Mouse (Mus musculus) brain, embryonic 14.5 days (tissue): Measurements from ENCODE around the gene Clic3. TPM values are rescaled to one million over a fixed set of nuclear protein-coding genes. Genes with fewer than 3 reads are reported as not detected.
"Not testable (repeated sequence)": the region's sequence is repeated elsewhere in the genome, so short reads cannot be mapped to it uniquely, and the experiment has no call there.

Experiments used
- DNase-seq: peaks from one replicate; pipeline ENCODE4 v3.0.0-alpha.2; 2011; ENCODE audit warnings: low read depth
- CTCF ChIP-seq: fragments of 200-500 bp; IDR thresholded peaks from 2 replicates; pipeline ENCODE4 v1.5.1; 2012; ENCODE audit warnings: inconsistent platforms, mild to moderate bottlenecking, moderate library complexity, borderline replicate concordance; ENCODE audit not compliant: insufficient read depth, insufficient read length; ENCODE audit errors: extremely low read depth
- POLR2A ChIP-seq: fragments of 200-500 bp; IDR thresholded peaks from 2 replicates; pipeline ENCODE4 v1.6.1; 2012; ENCODE audit warnings: mild to moderate bottlenecking, inconsistent platforms, borderline replicate concordance; ENCODE audit not compliant: poor library complexity, insufficient read depth, insufficient read length, severe bottlenecking; ENCODE audit errors: extremely low read depth
- polyA plus RNA-seq: library from polyadenylated mRNA; depleted of rRNA; stranded (reverse); fragments of >200 nt; gene quantifications from 2 replicates; pipeline ENCODE4 v1.2.3, GENCODE M21; 2012; rRNA removed

Gene Clic3
- 1.1 and 1.9 TPM in 2 replicates for polyA plus RNA-seq

DNA sequence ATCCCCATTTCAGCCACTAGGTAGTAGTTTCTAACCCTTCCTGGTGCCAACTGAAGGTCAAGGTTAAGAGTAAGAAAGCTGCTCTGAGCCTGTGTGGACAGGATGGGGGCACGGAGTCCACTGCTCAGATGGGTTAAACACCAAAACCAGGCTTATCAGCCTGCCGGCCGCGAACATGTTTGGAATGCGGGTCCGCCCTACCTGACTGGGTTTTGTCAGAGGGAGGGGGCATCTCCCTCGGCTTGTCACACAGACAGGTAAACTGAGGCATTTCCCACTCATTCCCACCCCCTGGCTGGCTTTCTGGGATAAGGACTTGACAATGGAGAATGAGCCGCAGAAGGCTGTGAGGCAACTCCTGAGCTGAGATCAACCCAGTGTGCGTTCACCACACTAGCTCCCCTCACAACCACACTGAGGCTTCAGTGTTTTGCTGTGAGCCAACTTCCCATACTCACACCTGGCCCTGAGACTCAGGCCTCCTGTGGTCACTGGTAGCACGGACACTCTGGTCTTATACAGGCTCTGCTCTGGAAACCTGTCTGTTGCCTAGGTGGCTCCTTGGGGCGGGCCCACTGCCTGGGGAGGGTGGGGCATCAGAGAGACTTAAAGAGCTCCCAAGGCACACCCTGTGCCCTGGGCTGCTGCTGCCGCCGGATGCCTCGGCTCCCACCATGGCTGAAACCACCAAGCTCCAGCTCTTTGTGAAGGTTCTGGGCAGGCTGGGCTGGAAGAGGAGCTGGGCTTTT, at the start of gene Clic3:
Gene Clic3 (plus strand): TSS at position 634 of the 749 bp plus-strand sequence.
- TF ChIP-seq CTCF: no peak
- TF ChIP-seq POLR2A: no peak
- DNase-seq: no peak

DNA sequence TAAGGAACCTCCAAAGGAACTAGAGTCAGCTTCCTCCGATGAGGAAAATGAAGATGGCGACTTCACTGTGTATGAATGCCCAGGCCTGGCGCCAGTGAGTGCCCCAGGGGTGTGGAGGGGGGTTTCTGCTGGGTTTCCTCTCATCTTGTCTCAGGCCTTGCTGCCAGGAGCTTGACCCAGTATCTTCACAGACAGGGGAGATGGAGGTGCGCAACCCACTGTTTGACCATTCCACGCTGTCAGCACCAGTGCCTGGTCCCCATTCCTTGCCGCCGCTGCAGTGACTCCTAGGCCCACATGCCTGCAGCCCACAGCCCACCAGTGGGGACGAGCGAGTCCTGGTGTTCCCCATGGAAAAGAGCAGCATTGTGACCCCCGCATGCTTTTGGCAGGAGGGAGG, 47.7 kb upstream of the Clic3 start:
- DNase-seq: no peak
- TF ChIP-seq POLR2A: no peak
- no peak for TF ChIP-seq CTCF

DNA sequence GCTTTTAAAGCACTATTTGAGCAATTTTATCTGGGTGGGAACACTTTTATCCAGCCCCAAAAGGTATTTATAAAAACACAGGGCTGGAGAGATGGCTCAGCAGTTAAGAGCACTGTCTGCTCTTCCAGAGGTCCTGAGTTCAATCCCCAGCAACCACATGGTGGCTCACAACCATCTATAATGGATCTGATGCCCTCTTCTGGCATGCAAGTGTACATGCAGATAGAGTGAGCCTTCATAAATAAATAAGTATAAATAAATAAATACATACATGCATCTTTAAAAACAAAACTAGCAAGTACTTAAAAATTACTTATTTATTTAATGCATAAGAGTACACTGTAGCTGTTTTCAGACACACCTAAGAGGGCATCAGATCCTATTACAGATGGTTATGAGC, 43.2 kb upstream of the Clic3 start:
- DNase-seq: not testable (repeated sequence)

DNA sequence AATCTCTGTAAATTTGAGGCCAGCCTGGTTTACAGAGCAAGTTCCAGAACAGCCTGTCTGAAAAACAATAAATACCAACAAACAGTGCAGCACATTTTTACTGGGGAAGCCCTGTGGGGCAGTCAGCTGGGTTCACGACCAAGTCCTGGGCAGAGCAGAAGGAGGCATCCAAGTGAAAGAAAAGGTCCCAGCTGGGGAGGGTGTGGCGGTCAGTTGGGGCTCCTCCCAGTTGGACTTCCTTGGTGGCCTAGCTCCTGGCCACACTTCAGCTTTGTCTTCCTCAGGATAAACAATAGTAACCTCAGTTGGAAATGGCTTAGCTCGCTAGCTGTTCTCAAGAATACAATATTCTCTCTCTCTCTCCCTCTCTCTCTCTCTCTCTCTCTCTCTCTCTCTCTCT, 39.2 kb upstream of the Clic3 start:
- no peak for DNase-seq
- TF ChIP-seq POLR2A (no peak), CTCF (no peak)

DNA sequence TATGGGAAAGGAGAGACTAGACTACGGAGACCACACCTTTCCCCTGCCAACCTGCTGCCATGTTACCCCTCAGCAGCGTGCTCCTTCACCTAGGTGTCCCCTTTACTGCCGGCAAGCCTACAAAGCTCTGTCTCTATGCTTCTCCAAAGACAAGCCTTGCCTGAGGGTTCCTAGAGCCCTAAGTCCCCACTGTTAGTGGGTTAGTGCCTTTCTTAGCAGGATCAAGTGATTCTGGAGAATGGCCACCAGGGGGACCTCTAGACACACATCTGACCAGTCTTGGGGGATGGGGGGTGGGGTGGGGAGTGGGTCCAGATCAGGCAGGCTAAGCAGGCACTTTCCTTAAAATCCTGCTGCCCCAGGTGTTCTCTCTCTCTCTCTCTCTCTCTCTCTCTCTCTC, 34.7 kb upstream of the Clic3 start:
- peak; percentile 86 for DNase-seq
- TF ChIP-seq POLR2A (no peak), CTCF (peak; percentile 72)

DNA sequence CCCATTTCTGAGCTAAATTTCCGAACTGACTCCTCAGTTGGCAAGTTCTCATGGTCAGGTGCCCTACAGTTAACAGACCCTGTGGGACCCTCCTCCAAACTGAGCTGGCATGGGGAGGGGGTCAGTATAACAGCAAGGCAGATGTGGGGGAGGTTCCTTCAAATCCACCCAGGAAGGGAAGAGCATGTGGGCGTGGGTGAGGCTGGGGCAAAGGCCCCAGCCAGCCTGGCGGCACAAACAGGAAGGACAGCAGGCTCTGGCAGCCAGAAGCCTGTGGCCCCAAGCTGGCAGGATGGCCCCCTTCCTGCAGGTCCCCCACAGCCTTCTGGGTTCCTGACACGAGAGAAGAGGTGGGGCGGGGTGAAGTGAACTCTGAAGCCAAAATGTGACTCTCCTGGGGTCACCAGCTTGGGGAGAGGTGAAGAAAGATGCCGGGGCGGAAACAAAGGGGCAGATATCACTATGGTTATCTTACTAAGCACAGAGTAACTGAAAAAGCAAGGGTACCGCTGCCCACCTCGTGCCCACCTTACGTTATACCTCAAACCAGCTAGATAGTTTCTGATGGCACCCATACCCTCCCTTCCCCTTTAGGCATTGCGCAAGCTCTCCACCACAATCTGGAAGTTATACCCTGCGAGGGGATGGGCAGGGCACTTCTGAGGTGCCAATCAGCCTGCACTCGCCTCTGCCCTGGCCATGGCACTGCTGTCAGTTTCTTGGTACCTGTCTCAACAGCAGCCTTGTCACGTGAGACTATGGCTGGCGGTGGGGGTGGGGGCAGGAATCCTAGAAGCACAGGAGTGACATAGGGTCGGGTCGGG, 33.8 kb upstream of the Clic3 start, which contains the start of gene Fut7:
Gene Fut7 (plus strand): TSS at position 681 of the 824 bp plus-strand sequence.
- TF ChIP-seq POLR2A: no peak
- TF ChIP-seq CTCF: no peak
- DNase-seq: no peak

DNA sequence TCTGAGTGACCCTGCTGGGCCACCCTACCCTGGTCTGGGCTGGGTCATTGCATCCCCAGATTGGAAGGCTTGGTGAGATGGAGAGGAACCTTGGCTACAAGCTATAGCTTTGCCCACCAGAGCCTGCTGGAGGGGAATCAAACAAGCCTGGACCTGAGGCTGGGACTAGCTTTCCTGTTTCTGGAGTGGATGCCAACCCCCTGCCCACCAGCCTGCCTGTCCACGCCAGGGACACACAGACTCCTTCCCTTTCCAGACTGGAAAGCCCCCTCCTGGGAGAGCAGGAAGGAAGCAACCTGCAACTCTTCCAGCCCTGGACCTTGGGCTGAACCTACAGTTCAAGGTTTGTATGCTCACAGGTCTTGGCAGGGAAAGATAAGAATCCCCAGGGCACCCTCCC, 33.0 kb upstream of the Clic3 start:
- TF ChIP-seq POLR2A (no peak), CTCF (no peak)

DNA sequence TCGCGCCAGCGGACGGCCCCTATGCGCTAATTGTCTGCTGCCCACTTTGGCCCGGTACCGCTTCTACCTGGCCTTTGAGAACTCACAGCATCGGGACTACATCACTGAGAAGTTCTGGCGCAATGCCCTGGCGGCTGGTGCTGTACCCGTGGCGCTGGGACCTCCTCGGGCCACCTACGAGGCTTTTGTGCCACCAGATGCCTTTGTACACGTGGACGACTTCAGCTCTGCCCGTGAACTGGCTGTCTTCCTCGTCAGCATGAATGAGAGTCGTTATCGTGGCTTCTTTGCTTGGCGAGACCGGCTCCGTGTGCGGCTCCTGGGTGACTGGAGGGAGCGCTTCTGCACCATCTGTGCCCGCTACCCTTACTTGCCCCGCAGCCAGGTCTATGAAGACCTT, 31.2 kb upstream of the Clic3 start:
- no peak for TF ChIP-seq POLR2A
- TF ChIP-seq CTCF: no peak
- peak; percentile 14 for DNase-seq

More for the DNA sequence above, 33.0 kb upstream of the Clic3 start:
- DNase-seq: no peak

DNA sequence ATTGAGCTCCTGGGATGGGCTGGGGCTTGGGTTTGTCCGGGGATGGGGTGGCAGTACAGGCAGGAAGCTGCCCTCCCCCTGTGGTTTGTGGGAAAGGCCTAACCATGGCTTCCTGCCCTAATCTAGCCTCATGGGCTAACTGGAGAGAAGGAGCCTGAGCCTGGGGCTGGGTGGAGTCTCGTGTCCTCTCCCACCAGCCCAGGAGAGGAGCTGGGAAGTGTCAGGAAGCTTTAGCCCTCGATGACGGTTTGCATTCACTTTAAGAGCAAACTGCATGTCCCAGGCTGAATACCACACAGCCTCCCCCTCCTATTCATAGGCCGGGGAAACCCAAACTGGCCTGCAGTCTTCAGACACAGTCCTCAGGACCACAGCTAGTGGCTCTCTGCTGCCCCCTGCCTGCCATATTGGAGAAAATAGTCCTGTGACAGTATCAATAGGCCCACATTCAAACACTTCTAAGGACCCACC, 29.9 kb upstream of the Clic3 start:
- TF ChIP-seq POLR2A (no peak), CTCF (peak; percentile 83)
- DNase-seq: peak; percentile 83

DNA sequence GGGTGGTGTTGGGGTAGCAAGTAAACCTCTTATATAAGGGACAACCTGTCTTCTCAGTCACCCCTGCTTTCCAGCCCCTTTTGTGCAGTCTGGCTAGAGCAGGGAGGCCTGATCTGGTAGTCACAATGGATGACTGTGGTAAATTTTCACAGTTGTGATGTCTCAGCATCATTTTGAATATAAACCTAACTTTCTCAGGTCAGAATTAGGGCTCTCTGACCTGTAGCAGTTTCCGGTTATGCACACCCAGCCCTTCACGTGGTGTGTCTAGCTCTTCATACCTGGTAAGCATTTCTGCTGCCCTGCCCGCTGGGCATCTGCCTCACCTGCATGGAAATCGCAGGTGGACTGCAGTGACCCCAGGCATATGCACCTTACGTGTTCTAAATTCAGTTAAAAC, 29.4 kb upstream of the Clic3 start:
- no peak for DNase-seq
- TF ChIP-seq CTCF (no peak), POLR2A (no peak)

DNA sequence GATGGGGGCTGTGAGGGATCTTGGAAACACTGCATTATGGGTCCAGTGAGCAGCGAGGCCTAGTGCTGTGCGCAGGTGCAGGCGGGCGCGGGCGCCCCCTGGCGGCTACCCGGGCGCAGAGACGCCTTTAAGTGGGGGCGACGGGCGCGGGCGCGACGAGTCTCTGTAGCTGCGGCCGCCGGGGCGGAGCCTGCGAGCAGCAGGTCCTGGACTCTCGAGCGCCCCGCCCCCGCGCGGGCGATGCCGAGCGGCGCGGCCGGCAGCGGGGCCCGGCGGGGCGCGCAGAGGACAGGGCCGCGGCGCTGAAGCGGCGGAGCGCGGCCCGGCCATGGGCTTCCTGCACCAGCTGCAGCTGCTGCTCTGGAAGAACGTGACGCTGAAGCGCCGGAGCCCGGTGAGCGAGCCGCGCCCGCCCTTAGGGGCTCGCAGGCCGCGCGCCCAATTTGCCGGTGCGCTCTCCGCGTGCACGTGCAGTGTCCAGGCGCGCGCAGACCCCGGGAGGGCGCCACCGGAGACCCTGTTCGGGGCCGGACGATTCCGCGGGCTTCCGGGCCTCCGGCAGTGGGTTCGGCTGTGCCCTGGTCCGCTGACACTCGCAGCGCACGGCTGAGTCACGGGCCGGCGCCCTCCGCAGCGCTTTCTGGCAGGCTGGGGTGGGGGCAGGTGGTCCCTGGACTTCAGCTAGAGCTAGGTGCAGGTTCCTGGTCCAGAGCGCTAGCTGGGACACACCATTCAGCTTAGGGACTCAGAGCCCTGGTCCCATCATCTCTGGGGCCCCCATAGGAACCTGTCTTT, 28.0 kb upstream of the Clic3 start, which contains the start of gene Abca2:
Gene Abca2 (plus strand): TSS at position 262 of the 795 bp plus-strand sequence.
- TF ChIP-seq CTCF: peak; percentile 95
- peak; percentile 79 for TF ChIP-seq POLR2A
- DNase-seq: peak; percentile 97
